ENCODE assay signal across 8 mouse cellular contexts in genomic region chr11:110409776-110410175, GRCm38 (mm10). TPM values are rescaled to one million over a fixed set of nuclear protein-coding genes. Genes with fewer than 3 reads are reported as not detected.
DNase-seq lines count a peak whose midpoint lies in the region; ATAC-seq and TF ChIP-seq lines count a peak whose summit lies in the region.

No protein-coding gene starts in this region.

- peak; percentile 80 to 95 for TF ChIP-seq CTCF in CH12.LX (conservative IDR thresholded peaks at IDR 0.05 in 1 of 2, IDR thresholded peaks at IDR 0.05 in 1 of 2; ENCODE audit: low read depth in 2 of 2, low read length in 2 of 2)

- no peak overlapping the region for H3K27ac ChIP-seq in heart, embryonic 12.5 days (ENCODE audit: poor library complexity, severe bottlenecking)
- no peak overlapping the region for H3K27ac ChIP-seq in CH12.LX (ENCODE audit: insufficient read depth, low read depth)
- no peak overlapping the region for H3K27ac ChIP-seq in limb, embryonic 10.5 days

- H3K4me2 ChIP-seq in heart, embryonic 12.5 days = no peak overlapping the region
- H3K4me2 ChIP-seq in CH12.LX (ENCODE audit: insufficient read depth, low read depth, poor library complexity, severe bottlenecking) = peak overlapping the region; percentile 31

- H3K36me3 ChIP-seq in heart, embryonic 12.5 days = no peaks in the 10 kb centered on the region
- no peaks in the 10 kb centered on the region for H3K36me3 ChIP-seq in CH12.LX (replicated peaks in 1 of 2; ENCODE audit: control insufficient read depth in 1 of 2, insufficient read depth in 1 of 2, low read length in 1 of 2)
- peaks cover 22% of the 10 kb centered on the region for H3K36me3 ChIP-seq in limb, embryonic 10.5 days

- no peaks in the 10 kb centered on the region for H3K4me1 ChIP-seq in heart, embryonic 12.5 days (replicated peaks)
- peaks cover 10 to 25% of the 10 kb centered on the region in 2 experiments for H3K4me1 ChIP-seq in CH12.LX (ENCODE audit: control insufficient read depth in 1 of 2, insufficient read depth in 2 of 2)
- no peaks in the 10 kb centered on the region for H3K4me1 ChIP-seq in limb, embryonic 10.5 days

- no peaks in the 10 kb centered on the region for H3K79me2 ChIP-seq in CH12.LX (replicated peaks; ENCODE audit: control insufficient read depth, extremely low read depth, insufficient read depth, poor library complexity, severe bottlenecking)

- TF ChIP-seq POLR2A in CH12.LX (IDR thresholded peaks at IDR 0.05; ENCODE audit: low read depth, low read length) = no peak

- no peak for TF ChIP-seq EP300 in CH12.LX (IDR thresholded peaks at IDR 0.05; ENCODE audit: low read length)

- H3K27me3 ChIP-seq in heart, embryonic 12.5 days (replicated peaks) = no peaks in the 10 kb centered on the region
- no peaks in the 10 kb centered on the region for H3K27me3 ChIP-seq in CH12.LX (replicated peaks)
- no peaks in the 10 kb centered on the region for H3K27me3 ChIP-seq in limb, embryonic 10.5 days (ENCODE audit: low read depth, poor library complexity, severe bottlenecking)

- no peak overlapping the region for H3K9ac ChIP-seq in heart, embryonic 12.5 days
- H3K9ac ChIP-seq in CH12.LX (ENCODE audit: insufficient read depth, low read depth) = 0 out of 2 replicates have a peak overlapping the region, but pooled peaks have one; percentile 25

- TF ChIP-seq RAD21 in CH12.LX (IDR thresholded peaks at IDR 0.05; ENCODE audit: low read depth, low read length) = peak; percentile 87

- dilution Hi-C loops in CH12.LX (cut with MboI; ENCODE audit: extremely low pct_ligation_motif_present, extremely low pct_unique_long_range_greater_than_20kb, low sequenced_read_pairs) = no loop called here

- H3K9me3 ChIP-seq in heart, embryonic 12.5 days (replicated peaks) = no peaks in the 10 kb centered on the region
- no peaks in the 10 kb centered on the region for H3K9me3 ChIP-seq in CH12.LX (replicated peaks; ENCODE audit: low read length)
- no peaks in the 10 kb centered on the region for H3K9me3 ChIP-seq in limb, embryonic 10.5 days (replicated peaks)

- ATAC-seq in heart, embryonic 12.5 days (ENCODE audit: insufficient number of reproducible peaks, low FRiP score) = no peak
- ATAC-seq in erythroblast, adult 5-6 weeks (replicated peaks; ENCODE audit: low FRiP score, poor library complexity, severe bottlenecking) = 0 out of 2 replicates have a peak, but pooled peaks have one; percentile 56

- H3K4me3 ChIP-seq in heart, embryonic 12.5 days = no peak overlapping the region
- H3K4me3 ChIP-seq in CH12.LX (replicated peaks in 1 of 3; ENCODE audit: low read depth in 2 of 3, low read length in 2 of 3, poor library complexity in 1 of 3) = no peak overlapping the region
- H3K4me3 ChIP-seq in limb, embryonic 10.5 days = no peak overlapping the region

- WGBS in heart, embryonic 12.5 days = 60% methylated on average over 9 of the region's 9 CpGs
- 72% methylated on average over 9 of the region's 9 CpGs for WGBS in limb, embryonic 10.5 days

- in situ Hi-C loops in CH12.LX (cut with MboI; ENCODE audit: low pct_ligation_motif_present, low pct_unique_long_range_greater_than_20kb, low sequenced_read_pairs) = no loop called here

- DNase-seq in heart, adult 11 months = peak; percentile 78
- DNase-seq in CH12.LX (ENCODE audit: extremely low read depth) = peak; percentile 82
- peak; percentile 25 to 62 for DNase-seq in spleen, adult 18-20 months
- DNase-seq in cerebellum, adult 9-10 months = no peak
- DNase-seq in limb, embryonic 10.5 days (ENCODE audit: low spot score) = no peak
- DNase-seq in layer of hippocampus, postnatal 10 days (ENCODE audit: low spot score in 2 of 2) = no peak

TF ChIP-seq in CH12.LX, 34 proteins besides CTCF, POLR2A, EP300 and RAD21:
- TF ChIP-seq UBTF (IDR thresholded peaks at IDR 0.05; ENCODE audit: low read depth, low read length) = no peak
- TF ChIP-seq NRF1 (IDR thresholded peaks at IDR 0.05; ENCODE audit: low read depth, low read length) = 0 out of 2 replicates have a peak, but pooled peaks have one; percentile 11
- TF ChIP-seq SIN3A (IDR thresholded peaks at IDR 0.05; ENCODE audit: low read length) = no peak
- TF ChIP-seq BHLHE40 (IDR thresholded peaks at IDR 0.05; ENCODE audit: low read depth, low read length) = no peak
- TF ChIP-seq KAT2A (IDR thresholded peaks at IDR 0.05; ENCODE audit: insufficient replicate concordance, low read length) = no peak
- no peak for TF ChIP-seq TBP (conservative IDR thresholded peaks at IDR 0.05; ENCODE audit: low read depth, low read length)
- TF ChIP-seq MXI1 (IDR thresholded peaks at IDR 0.05; ENCODE audit: low read depth, low read length) = no peak
- TF ChIP-seq ETS1 (conservative IDR thresholded peaks at IDR 0.05; ENCODE audit: low read depth, low read length) = no peak
- TF ChIP-seq GABPA (IDR thresholded peaks at IDR 0.05; ENCODE audit: insufficient replicate concordance, low read depth, low read length) = no peak
- no peak for TF ChIP-seq MAX (IDR thresholded peaks at IDR 0.05; ENCODE audit: low read length)
- no peak for TF ChIP-seq MAFK (IDR thresholded peaks at IDR 0.05; ENCODE audit: insufficient replicate concordance, low read length)
- TF ChIP-seq RCOR1 (conservative IDR thresholded peaks at IDR 0.05; ENCODE audit: low read depth, low read length) = no peak
- peak; percentile 37; the same call in 1 of the 2 replicates for TF ChIP-seq MEF2A (IDR thresholded peaks at IDR 0.05; ENCODE audit: borderline replicate concordance, low read depth, low read length)
- TF ChIP-seq JUND (conservative IDR thresholded peaks at IDR 0.05; ENCODE audit: low read depth, low read length) = no peak
- no peak for TF ChIP-seq CHD2 (IDR thresholded peaks at IDR 0.05; ENCODE audit: low read length)
- TF ChIP-seq ZMIZ1 (IDR thresholded peaks at IDR 0.05; ENCODE audit: low read depth, low read length) = no peak
- TF ChIP-seq CHD1 (IDR thresholded peaks at IDR 0.05; ENCODE audit: low read depth, low read length) = no peak
- TF ChIP-seq HCFC1 (IDR thresholded peaks at IDR 0.05; ENCODE audit: low read depth, low read length) = 0 out of 2 replicates have a peak, but pooled peaks have one; percentile 26
- TF ChIP-seq ZKSCAN1 (IDR thresholded peaks at IDR 0.05; ENCODE audit: borderline replicate concordance, low read depth, low read length) = no peak
- TF ChIP-seq TCF12 (IDR thresholded peaks at IDR 0.05; ENCODE audit: low read depth, low read length) = 0 out of 2 replicates have a peak, but pooled peaks have one; percentile 29
- 0 out of 2 replicates have a peak, but pooled peaks have one; percentile 32 for TF ChIP-seq IRF4 (IDR thresholded peaks at IDR 0.05; ENCODE audit: low read depth, low read length)
- no peak for TF ChIP-seq MAZ (IDR thresholded peaks at IDR 0.05; ENCODE audit: low read depth, low read length)
- peak; percentile 97 for TF ChIP-seq SMC3 (IDR thresholded peaks at IDR 0.05; ENCODE audit: low read depth, low read length)
- TF ChIP-seq ZC3H11A (IDR thresholded peaks at IDR 0.05; ENCODE audit: low read depth, low read length) = peak; percentile 71
- TF ChIP-seq MYC (IDR thresholded peaks at IDR 0.05; ENCODE audit: low read depth, low read length) = 0 out of 2 replicates have a peak, but pooled peaks have one; percentile 32
- no peak for TF ChIP-seq E2F4 (IDR thresholded peaks at IDR 0.05; ENCODE audit: insufficient replicate concordance, low read depth, low read length)
- peak; percentile 44; the same call in 1 of the 2 replicates for TF ChIP-seq ELF1 (IDR thresholded peaks at IDR 0.05; ENCODE audit: low read depth, low read length)
- TF ChIP-seq USF1 (IDR thresholded peaks at IDR 0.05; ENCODE audit: low read depth, low read length) = no peak
- no peak for TF ChIP-seq PAX5 (IDR thresholded peaks at IDR 0.05; ENCODE audit: low read length)
- peak; percentile 46 for TF ChIP-seq ZNF384 (IDR thresholded peaks at IDR 0.05; ENCODE audit: low read depth, low read length)
- TF ChIP-seq USF2 (conservative IDR thresholded peaks at IDR 0.05; ENCODE audit: low read depth, low read length) = no peak
- 0 out of 2 replicates have a peak, but pooled peaks have one; percentile 23 for TF ChIP-seq NELFE (IDR thresholded peaks at IDR 0.05; ENCODE audit: low read depth, low read length)
- 0 out of 2 replicates have a peak, but pooled peaks have one; percentile 5 for TF ChIP-seq JUN (IDR thresholded peaks at IDR 0.05; ENCODE audit: insufficient read depth, low read depth, low read length)
- no peak for TF ChIP-seq POLR2AphosphoS2 (IDR thresholded peaks at IDR 0.05; ENCODE audit: low read depth, low read length)

RNA-seq across cellular contexts. Expression of gene Map2k6, which starts 10.9 kb away (rescaled TPM):
- polyA plus RNA-seq in heart, embryonic 12.5 days (2016; fragmentation: Nextera tagmentation; extraction: Ambion mirVana) = 13.7 and 17.4 TPM in 2 replicates
- total RNA-seq in CH12.LX (2012; rRNA removed) (11.3 and 16.8 TPM in 2 replicates), CH12.LX (2014; rRNA removed) (21.9 and 23.0 TPM in 2 replicates)
- 16.9 and 18.0 TPM in 2 replicates for polyA plus RNA-seq in CH12.LX (2012; ENCODE audit: insufficient read length, low read depth)
- 0.63 and 0.77 TPM in 2 replicates for total RNA-seq in erythroblast, adult 5-6 weeks (2015; ENCODE audit: low replicate concordance)
- 1.5 and 4.6 TPM in 2 replicates for total RNA-seq in erythroblast, adult 5-6 weeks (2017; ENCODE audit: low replicate concordance)
- 46.6 and 49.1 TPM in 2 replicates for polyA plus RNA-seq in limb, embryonic 10.5 days (2016; fragmentation: Nextera tagmentation; extraction: Ambion mirVana)
- total RNA-seq in layer of hippocampus, postnatal 10 days (2021) = 10 to 100 TPM; 28.8 to 31.1 TPM

Comparison
In these comparisons a context has a peak if more than half of its experiments do, and no peak if none do; other contexts are left out.
1. DNase-seq: peak in heart, adult 11 months (single experiment), CH12.LX (single experiment) and spleen, adult 18-20 months (2 of 2); none in cerebellum, adult 9-10 months (single experiment), limb, embryonic 10.5 days (single experiment) and layer of hippocampus, postnatal 10 days (0 of 2).